Mouse (Mus musculus): Measurements from ENCODE around the gene Dolpp1. TPM values are rescaled to one million over a fixed set of nuclear protein-coding genes. Genes with fewer than 3 reads are reported as not detected.
"Not testable (repeated sequence)": the region's sequence is repeated elsewhere in the genome, so short reads cannot be mapped to it uniquely, and the experiment has no call there.

Gene Dolpp1
- total RNA-seq, 2 experiments from 2014 or later: 24.4 to 27.0 TPM

DNA sequence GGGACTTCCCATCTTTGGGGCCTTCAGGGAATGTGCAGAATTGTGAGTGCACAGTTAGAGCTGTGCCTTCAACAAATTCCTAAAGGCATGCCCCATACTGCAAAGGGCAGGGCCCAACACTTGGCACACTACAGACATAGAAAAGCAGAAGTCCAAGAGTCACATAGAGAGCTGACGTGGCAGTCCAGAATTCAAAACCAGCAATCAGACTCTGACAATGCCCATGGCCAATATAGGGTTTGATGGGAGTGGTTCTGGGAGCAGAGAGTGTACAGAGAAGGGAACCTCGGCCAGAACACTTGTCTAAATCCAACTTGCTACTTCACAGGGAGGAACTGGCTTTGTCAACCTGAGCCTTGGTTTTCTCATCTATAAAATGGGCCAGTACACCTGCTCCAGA is 15.2 kb downstream of the Dolpp1 start:
- intact Hi-C loops (cut with DNase I): no loop called here
- no peak for DNase-seq (ENCODE audit: low spot score in 2 of 2)

DNA sequence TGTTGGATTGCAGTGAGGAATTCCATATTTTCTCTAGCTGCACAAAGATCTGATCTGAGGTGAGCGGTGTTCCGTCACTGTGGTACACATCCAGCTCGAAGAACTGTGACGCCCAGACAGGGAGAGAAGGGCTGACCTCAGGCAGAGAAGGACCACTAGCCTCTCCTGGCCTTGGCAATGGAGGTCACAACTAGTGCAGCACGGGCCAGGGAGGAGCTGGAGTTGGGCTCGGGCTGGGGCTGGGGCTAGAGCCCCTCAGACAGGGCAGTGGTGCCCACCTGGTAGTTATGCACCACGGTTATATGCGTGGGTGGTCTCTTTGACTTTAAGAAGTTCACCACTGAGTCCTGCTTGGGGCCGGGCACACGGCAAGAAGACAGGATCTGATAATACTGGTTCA is 15.7 kb downstream of the Dolpp1 start:
- DNase-seq (ENCODE audit: low spot score in 2 of 2): no peak
- intact Hi-C loops (cut with DNase I): no loop called here

DNA sequence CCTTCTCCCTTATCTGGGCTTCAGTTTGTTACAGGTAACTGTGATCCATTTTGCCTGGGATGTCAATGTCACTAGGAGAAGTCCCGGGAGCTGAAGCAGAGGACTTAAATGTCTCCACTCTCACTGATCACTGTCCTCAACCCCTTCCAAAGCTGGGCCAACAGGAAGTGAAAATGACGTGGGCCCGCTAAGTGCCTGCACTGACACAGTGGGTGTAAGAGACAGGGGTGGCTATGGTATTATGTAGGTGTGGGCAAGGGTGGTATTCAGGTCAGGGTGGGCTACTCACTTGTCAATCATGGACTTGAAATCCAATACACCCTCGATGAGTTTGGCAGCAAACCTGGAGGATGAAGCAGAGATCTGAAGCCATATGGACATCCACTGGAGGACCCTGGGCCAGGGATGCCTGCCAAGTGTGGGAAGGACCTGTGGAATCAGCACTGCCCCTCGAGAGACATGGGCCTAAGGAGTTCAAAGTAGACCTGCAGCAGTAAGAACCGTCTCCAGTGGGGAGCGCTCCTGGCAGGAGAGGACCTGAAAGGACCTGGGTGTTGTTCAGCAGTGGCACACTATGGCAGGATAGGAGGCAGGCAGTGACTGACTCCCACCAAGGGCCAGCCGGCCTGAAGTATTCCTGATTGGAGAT is 16.5 kb downstream of the Dolpp1 start:
- intact Hi-C loops (cut with DNase I): no loop called here
- DNase-seq (ENCODE audit: low spot score in 2 of 2): no peak

DNA sequence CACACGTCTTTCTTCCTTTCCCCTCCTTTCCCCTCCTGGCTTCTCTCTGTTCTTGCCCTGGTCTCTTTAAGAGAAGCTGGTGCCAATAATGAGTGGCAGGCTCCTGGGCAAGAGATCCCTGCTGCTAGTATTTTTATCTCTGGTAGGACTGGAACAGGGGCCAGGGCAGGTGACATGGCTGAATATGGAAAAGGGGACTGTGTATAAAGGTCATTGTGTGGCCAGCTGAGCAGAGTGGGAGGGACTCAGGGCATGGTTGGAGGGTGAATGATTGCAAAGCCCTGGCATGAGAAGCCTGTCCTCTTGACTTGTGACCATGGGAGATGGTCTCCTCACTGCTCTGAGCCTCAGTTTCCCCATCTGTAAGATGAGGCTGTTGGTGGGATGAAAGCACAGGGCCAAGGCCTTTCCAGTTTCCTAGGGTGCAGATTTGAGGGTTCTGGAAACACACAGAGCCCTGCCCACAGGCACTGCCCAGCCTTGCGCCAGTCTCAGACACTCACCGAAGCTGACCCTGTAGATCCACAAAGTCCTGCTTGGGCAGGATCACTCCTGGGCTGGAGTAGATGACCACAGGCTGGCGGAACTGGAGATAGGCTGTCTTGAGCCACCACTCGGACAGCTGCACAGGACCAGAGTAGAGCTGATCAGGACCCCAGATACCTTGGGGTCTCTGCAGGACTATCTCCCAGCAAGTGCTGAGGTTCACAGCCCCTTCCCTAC is 17.6 kb downstream of the Dolpp1 start:
- DNase-seq (ENCODE audit: low spot score in 2 of 2): no peak
- intact Hi-C loops (cut with DNase I): no loop called here

DNA sequence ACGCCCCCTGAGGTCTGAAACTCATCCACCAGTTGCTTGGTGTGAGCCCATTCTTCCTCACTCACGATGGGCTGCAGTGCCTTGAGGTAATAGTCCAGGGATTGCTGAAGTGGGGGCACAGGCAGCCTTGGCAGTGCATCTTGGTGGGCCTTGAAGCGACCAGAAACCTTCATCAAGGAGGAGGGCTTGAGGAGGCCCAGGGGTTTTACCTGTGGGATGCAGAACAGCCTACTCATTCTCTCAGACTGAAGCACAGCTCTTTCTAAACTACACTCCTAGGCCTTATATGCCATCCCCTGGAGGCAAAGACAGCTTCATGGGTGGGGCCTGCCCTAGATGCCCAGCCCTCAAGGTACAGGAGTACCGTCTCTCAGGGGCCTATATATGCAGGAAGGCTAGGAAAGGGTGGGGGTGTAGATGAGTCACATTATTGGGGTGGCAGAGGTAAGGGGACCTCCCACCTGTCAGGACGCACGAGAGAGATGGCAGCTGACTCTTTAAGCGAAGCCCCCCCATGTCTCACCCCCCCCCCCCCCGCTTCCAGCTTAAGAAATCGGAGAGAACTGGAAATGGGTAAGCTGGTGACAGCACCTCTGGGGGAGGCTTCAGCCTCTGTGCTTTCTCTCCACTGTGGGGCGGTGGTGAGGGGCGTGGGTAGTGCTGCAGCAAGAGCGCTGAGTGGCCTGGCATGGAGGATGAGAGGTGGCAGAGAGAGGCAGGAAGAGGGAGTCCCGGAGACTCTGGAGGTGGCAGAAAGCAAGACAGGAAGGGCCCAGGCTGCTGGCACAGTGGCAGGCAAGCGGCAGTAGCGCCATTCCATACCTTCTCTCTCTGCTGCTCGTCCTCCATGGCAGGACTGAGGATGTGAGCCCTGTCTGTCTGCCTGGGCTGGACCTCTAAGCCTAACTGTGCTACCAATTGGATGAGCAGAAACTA is 21.3 kb downstream of the Dolpp1 start:
- intact Hi-C loops (cut with DNase I): no loop called here
- DNase-seq (ENCODE audit: low spot score in 2 of 2): peak; percentile 70 to 77

DNA sequence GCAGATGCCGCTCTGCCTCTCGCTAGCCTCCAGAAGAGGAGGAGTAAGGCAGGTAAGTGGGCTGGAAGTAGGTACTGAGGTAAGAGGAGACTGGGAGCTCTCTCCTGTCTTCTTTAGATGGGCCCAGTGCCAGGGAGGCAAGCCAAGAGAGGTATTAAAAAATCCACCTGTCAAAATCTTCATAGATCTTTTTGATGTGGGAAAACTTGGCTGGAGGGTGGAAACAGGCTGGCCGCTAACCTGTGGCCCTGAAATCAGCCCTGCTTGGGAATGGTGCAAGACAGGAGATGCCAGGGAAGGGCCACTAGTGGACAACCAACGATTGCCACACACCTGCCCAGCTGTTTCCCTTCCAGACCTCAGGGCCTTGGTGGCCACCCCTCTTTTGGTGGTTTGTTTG is 22.0 kb downstream of the Dolpp1 start:
- intact Hi-C loops (cut with DNase I): no loop called here
- no peak for DNase-seq (ENCODE audit: low spot score in 2 of 2)

DNA sequence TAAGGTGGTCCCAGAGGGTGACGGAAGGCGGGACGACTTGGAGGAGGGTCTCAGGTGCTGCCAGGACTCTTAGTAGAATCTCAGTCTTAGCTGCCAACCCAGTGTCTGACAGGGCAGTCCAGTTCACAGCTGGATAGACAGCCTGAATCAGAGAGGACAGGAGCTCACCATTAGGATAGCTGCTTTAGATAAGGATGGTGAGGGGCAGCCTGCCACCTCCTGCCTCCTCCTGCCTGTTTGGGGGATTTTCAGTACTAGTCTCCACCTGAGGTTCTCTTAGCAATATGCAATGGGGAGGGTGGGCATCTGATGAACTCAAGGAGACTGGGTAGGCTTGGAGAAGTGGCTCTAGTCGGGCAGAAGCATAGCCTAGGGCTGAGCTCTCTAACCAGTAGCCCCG is 22.6 kb downstream of the Dolpp1 start:
- no peak for DNase-seq (ENCODE audit: low spot score in 2 of 2)
- intact Hi-C loops (cut with DNase I): no loop called here

DNA sequence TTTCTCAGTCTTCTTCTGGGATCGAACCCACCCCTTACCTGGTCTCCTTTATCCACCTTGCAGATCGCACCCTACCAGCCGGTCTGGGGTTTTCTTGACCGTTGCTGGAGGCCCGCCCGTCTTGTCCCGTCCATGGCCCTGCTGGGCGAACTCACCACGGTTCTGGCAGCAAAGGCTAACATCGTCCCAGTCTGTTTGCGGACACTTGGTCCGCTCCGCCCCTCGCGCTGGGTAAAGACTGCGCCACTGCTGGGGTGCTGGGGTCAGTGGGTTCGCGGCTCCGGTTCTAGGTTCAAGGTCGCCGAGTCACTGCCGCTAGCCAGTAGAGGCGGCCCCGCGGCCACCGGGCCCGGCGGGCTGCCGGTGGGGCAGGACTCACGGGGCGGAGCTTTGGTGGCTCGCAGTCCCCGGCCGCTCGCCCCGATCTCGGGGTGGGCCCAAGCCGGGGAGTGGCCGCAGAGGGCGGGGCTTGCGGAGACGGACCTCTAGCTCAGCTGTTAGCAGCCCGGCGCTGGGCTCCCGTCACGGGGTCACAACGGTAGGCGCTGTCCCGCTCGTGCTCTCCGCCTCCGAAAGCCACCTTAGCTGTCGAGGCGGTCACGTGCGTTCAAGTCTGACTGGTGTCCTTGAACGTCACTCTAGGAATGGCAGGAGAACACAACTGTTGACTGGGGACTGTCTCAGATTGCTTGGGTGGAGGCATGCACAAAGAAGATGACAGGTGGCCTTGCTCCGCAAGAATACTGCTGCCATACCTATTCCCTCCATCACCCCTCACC is 23.3 kb downstream of the Dolpp1 start, which contains the start of gene Crat:
TSS of gene Crat (minus strand) at position 657 of the 779 bp plus-strand sequence.
- intact Hi-C loops (cut with DNase I): no loop called here
- peak; percentile 90 to 94 for DNase-seq (ENCODE audit: low spot score in 2 of 2)

DNA sequence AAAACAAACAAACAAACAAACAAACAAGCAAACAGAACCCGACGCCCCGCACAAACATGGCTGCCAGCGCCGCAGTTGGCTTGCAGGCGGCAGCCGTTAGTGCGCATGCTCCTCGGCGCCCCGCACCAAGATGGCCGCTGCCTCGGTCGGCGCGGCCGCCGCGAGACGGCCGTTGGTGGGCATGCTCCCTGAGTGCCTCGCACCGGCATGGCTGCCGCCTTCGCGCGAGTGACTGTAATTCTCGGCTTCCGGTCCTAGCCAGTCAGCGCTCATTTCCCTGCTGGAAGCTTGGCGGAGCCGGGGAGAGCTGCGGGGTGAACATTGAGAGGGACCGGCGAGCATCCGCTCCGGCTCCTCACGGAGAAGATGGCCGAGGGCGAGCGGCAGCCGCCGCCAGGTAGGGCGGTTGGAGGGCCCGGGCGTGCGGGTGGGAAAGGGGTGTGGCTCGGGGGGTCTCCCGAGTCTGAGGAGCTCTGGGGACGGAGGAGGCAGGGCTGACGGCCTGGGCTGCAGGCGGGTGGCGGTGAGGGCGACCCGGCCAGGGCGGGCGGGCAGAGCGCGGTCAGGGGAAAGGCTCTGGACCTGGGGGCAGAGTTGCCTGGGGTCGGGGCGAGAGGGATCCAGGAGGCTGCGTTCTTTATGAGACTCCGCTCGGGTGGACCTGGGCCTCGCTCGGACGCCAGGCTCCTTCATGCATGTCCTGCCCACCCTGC is 24.0 kb downstream of the Dolpp1 start, which contains the start of gene Ptpa:
TSS of gene Ptpa (plus strand) at position 104 of the 713 bp plus-strand sequence.
- intact Hi-C loops (cut with DNase I): loop anchor here (2.0 kb wide), 1 partner anchor 25 kb away; no protein-coding TSS in a partner anchor

DNA sequence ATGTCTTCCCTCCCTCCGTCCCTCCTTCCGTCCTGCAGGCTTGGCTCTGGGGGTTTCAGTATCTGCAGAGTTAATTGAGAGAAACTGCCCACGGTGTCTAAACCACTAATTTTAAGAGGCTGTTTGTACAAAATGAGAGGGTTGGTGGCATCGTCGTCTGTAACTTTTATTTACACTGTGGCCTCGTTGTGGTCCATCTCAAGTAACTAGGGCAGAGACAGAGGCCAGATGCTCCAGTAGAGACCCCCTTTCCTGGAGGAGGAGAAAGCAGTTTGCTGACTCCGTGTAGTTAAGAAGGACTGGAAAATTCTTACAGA is 24.6 kb downstream of the Dolpp1 start:
- intact Hi-C loops (cut with DNase I): loop anchor here (2.0 kb wide), 1 partner anchor 24 kb away; no protein-coding TSS in a partner anchor

More for the DNA sequence above, 24.0 kb downstream of the Dolpp1 start, which contains the start of gene Ptpa:
- DNase-seq (ENCODE audit: low spot score in 2 of 2): peak; percentile 91 to 93

DNA sequence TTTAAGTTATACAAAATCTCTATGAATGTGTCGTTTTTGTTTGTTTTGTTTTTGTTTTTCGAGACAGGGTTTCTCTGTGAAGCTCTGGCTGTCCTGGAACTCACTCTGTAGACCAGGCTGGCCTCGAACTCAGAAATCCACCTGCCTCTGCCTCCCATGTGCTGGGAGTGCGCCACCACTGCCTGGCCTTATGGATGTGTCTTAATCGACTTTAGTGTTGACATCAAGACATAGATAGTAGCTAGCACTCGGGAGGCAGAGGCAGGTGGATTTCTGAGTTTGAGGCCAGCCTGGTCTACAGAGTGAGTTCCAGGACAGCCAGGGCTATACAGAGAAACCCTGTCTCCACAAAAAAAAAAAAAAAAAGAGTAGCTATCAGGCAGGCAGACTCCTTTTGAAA is 25.1 kb downstream of the Dolpp1 start:
- intact Hi-C loops (cut with DNase I): loop anchor here (2.0 kb wide), 1 partner anchor 24 kb away; no protein-coding TSS in a partner anchor
- DNase-seq (ENCODE audit: low spot score in 2 of 2): not testable (repeated sequence)

More for the DNA sequence above, 24.6 kb downstream of the Dolpp1 start:
- no peak for DNase-seq (ENCODE audit: low spot score in 2 of 2)

DNA sequence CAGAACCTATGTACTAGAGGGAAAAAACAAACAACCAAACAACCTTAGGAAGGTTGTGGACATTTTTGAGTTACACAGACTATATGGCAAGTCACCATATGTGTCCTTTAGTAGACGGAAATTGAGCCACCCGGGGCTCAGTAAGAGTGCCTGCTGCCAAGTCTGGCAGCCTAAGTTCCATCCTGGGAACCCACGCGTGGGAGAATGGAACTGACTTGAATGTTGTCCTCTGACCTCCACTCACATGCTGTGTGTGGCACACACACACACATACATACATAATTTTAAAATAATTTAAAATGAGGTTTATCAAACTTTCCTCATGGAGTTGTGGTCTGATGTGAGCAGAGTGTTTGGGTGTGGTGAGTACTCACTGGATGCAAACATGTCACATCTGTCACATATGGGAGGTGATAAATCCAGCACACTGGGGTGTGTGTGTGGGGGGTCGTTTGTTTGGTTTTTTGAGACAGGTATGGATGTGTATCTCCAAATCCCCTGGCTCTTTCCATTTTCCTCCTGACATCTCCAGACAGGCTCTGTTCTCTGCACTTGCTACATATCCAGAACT is 25.6 kb downstream of the Dolpp1 start:
- no peak for DNase-seq (ENCODE audit: low spot score in 2 of 2)
- intact Hi-C loops (cut with DNase I): loop anchor here (2.0 kb wide), 1 partner anchor 23 kb away; no protein-coding TSS in a partner anchor

DNA sequence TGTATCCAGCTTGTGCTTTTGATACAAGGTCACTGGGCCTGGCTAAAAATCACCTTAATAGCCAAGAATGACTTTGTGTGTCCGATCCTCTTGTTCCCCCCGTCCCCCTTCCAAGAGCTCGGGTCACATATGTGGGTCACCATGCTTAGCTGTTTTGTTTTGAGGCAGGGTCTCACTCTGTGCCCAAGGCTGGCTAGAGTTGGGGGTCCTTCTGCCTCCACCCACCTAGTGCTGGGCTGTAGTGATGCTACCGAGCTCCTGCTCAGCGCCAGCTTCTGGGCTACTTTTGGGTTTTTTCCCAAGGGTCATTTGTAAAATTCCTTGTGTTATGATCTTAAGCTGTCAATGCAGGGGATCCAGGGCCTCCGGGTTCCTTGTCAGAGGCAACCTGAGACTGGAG is 26.2 kb downstream of the Dolpp1 start:
- DNase-seq (ENCODE audit: low spot score in 2 of 2): no peak
- intact Hi-C loops (cut with DNase I): no loop called here

DNA sequence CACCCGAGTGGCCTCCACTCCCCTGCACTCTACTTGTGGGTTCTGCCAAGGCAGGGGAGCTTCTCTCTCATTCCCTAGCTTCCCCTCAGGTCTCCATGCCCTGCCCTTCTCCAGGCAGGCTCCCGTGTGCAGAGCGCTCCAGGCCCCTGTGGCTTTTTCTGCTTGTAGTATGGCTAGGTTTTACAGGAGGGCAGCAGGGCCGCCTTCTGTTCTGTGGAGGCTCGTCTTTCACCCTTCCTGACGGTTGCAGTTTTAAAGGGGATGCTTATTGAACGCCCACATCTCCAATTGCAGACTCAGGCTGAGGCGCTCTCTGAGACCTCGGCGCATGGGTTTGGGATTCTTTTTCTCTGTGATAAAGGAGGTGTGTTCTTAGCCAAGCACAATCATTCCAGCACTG is 27.1 kb downstream of the Dolpp1 start:
- intact Hi-C loops (cut with DNase I): no loop called here
- DNase-seq (ENCODE audit: low spot score in 2 of 2): no peak

DNA sequence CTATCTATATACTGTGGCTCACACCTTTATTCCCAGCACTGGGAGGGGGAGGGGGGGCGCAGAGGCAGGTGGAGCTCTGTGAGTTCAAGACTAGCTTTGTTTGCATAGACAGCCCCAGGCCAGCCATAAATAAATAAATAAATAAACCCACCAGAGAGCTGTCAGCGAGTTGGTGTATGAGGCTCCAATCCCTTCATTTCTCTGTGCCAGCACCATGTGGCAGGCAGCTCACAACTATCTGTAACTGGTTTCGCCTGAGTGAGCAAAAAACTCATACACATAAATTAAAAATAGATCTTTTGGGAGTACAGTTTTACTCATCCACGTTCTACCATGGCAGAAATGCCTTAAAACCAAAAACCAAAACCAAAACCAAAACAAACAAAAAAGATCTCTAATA is 29.4 kb downstream of the Dolpp1 start:
- no peak for DNase-seq (ENCODE audit: low spot score in 2 of 2)
- intact Hi-C loops (cut with DNase I): no loop called here

DNA sequence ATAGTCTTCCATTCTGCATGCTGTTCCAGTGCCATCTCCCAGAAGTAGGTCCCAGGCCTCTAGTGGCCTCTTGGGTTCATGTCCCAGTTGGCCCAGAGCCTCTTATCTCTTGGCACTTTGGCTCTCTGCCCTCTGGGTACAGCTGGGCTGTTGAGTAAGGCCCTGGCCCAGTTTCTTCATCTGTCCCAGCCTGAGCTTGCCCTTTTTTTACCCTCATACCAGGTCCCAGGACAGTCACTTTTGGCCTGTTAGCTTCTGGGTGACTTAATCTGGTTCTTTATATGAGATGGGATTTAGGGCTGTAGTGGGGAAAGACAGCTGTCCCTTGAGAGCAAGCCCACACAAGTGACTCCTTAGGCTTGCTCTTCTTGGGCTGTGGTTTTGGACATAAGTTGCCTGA is 37.1 kb downstream of the Dolpp1 start:
- no peak for DNase-seq (ENCODE audit: low spot score in 2 of 2)
- intact Hi-C loops (cut with DNase I): no loop called here

DNA sequence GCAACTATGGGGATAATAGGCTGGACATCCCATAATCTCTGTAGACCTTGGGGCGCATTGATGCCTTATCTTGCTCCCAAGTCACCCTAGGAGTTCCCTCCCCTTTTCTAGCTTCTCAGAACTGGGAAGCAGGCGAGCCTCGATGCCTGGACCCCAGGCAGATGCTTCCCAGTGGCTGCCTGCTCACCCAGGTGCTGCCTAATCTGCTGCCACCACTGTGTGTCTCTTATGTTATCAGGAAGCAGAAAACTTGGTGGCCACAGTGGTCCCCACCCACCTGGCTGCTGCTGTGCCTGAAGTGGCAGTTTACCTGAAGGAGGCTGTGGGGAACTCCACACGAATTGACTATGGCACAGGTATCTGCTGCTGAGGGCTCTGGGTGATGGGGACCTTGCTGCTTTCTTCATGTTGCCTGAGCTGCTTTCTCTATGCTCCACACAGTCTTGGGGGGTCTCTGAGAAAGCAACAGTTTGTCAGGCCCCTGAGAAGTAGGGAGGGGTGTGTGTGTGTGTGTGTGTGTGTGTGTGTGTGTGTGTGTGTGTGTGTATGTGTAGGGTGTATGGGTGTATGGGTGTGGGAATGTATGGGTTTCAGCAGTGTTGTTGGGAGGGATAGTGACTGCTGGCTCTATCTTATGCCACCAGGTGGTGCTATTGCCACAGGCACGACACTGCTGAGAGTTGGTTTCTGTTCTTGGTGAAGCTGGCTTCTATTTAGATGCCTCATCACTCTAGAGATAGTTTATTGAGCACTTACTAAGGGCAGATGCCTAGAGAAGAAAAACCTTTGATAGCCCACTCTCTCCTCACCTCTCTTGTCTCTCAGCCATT is 43.5 kb downstream of the Dolpp1 start:
- DNase-seq (ENCODE audit: low spot score in 2 of 2): peak; percentile 70 to 71
- intact Hi-C loops (cut with DNase I): loop anchor here (5.0 kb wide), 1 partner anchor 497 kb away; no protein-coding TSS in a partner anchor

All from left cerebral cortex, postnatal 36 days (tissue).